Mouse (Mus musculus) cerebral cortex, adult 2 months (tissue): ENCODE results near the gene Stx7.

Experiments used
- WGBS: fragments of 180-500 bp; shearing (Covaris S2); methylation state at CpG from one replicate; pipeline ENCODE4 v1.1.7; 2018; 5-methylcytosine and 5-hydroxymethylcytosine counted together

The Stx7 gene

GRCm38 (mm10) chr10:24149135-24149781, at the start of gene Stx7:
Gene Stx7 (plus strand): TSS chr10:24149302.
- WGBS = under 1% methylated on average over 45 of the region's 45 CpGs

- WGBS = 85% methylated on average over 1 of the region's 3 CpGs
Observed at GRCm38 (mm10) chr10:24101812-24102211, 47.3 kb upstream of the Stx7 start, which contains the start of gene Taar8c. Gene Taar8c (minus strand): TSS chr10:24101912.

GRCm38 (mm10) chr10:24103299-24103698, 45.8 kb upstream of the Stx7 start:
- 66% methylated on average over 1 of the region's 1 CpGs for WGBS

- 69% methylated on average over 5 of the region's 5 CpGs for WGBS
Observed at GRCm38 (mm10) chr10:24107747-24108146, 41.4 kb upstream of the Stx7 start.

GRCm38 (mm10) chr10:24108236-24108635, 40.9 kb upstream of the Stx7 start:
- WGBS = 80% methylated on average over 3 of the region's 3 CpGs

- 85% methylated on average over 8 of the region's 8 CpGs for WGBS
Observed at GRCm38 (mm10) chr10:24109434-24109833, 39.7 kb upstream of the Stx7 start, which contains the start of gene Taar9. Gene Taar9 (minus strand): TSS chr10:24109534.

GRCm38 (mm10) chr10:24111116-24111778, 37.9 kb upstream of the Stx7 start:
- WGBS = 50% methylated on average over 6 of the region's 6 CpGs

- 17% methylated on average over 9 of the region's 9 CpGs for WGBS
Observed at GRCm38 (mm10) chr10:24131451-24132262, 17.4 kb upstream of the Stx7 start.

GRCm38 (mm10) chr10:24132273-24132672, 16.8 kb upstream of the Stx7 start:
- 17% methylated on average over 5 of the region's 5 CpGs for WGBS

- 59% methylated on average over 2 of the region's 2 CpGs for WGBS
Observed at GRCm38 (mm10) chr10:24133132-24133531, 16.0 kb upstream of the Stx7 start.

GRCm38 (mm10) chr10:24134071-24134645, 14.9 kb upstream of the Stx7 start:
- WGBS = 75% methylated on average over 7 of the region's 7 CpGs

- WGBS = 85% methylated on average over 2 of the region's 2 CpGs
Observed at GRCm38 (mm10) chr10:24138623-24139261, 10.4 kb upstream of the Stx7 start.

- 77% methylated on average over 3 of the region's 3 CpGs for WGBS
Observed at GRCm38 (mm10) chr10:24142735-24143134, 6.4 kb upstream of the Stx7 start.

- WGBS = 27% methylated on average over 7 of the region's 7 CpGs
Observed at GRCm38 (mm10) chr10:24150086-24150485, 984 bp downstream of the Stx7 start.

GRCm38 (mm10) chr10:24158470-24159254, 9.6 kb downstream of the Stx7 start:
- 74% methylated on average over 12 of the region's 12 CpGs for WGBS

- 46% methylated on average over 5 of the region's 5 CpGs for WGBS
Observed at GRCm38 (mm10) chr10:24159575-24159974, 10.5 kb downstream of the Stx7 start.

GRCm38 (mm10) chr10:24160349-24160748, 11.2 kb downstream of the Stx7 start:
- 72% methylated on average over 7 of the region's 7 CpGs for WGBS

- 59% methylated on average over 11 of the region's 11 CpGs for WGBS
Observed at GRCm38 (mm10) chr10:24164137-24164908, 15.2 kb downstream of the Stx7 start.

GRCm38 (mm10) chr10:24164909-24165304, 15.8 kb downstream of the Stx7 start:
- 82% methylated on average over 6 of the region's 6 CpGs for WGBS

- 32% methylated on average over 1 of the region's 1 CpGs for WGBS
Observed at GRCm38 (mm10) chr10:24165526-24166055, 16.5 kb downstream of the Stx7 start.
